ENCODE assay signal across 8 mouse cellular contexts in the genomic region with DNA sequence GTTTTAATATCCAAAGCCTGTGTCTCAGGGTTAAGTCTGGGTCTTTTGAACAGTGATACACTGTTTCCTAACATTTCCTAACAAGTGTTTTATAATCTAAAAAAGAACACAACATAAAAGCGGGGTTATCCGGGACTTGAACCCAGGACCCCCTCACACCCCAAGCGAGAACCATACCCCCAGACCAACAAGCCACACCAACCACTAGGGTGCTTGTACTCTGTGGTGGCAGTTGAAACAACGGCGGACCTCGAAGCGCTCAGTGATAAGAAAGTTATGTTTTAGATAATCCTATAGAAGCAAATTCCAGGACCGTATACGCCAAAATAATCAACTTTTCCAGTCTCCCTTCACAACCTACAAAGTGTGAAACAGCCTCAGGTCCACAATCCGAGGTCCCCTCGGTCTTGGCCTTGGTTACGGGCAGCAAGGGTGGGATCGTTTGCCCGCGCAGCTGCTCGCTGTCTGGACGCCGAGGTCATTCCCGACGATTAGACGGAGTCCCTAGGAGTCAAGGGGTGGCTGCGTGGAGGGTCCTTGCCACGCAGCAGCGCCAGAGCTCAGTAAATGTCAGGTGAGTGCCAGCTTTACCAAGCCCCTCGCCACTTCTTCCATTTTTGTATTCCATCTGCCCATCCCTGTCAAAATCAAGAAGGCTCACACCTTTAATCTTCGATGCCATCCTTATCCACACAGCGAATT. TPM values are rescaled to one million over a fixed set of nuclear protein-coding genes. Genes with fewer than 3 reads are reported as not detected.
DNase-seq lines count a peak whose midpoint lies in the region; ATAC-seq and TF ChIP-seq lines count a peak whose summit lies in the region.

No protein-coding gene starts in this region.

- DNase-seq in heart, embryonic 10.5 days (ENCODE audit: low spot score), result peak; percentile 76
- DNase-seq in heart, adult 2 months, result no peak
- DNase-seq in ES-CJ7 (ENCODE audit: low read depth, low spot score), result peak; percentile 42
- peak; percentile 40 for DNase-seq in hindbrain, embryonic 10.5 days (ENCODE audit: low spot score)
- DNase-seq in midbrain, embryonic 11.5 days (ENCODE audit: low spot score, missing footprints), result peak; percentile 91
- DNase-seq in right cerebral cortex, postnatal 10 days (ENCODE audit: low spot score in 2 of 2), result no peak
- DNase-seq in gastrocnemius, adult 18-20 months (ENCODE audit: low spot score), result no peak
- no peak for DNase-seq in kidney, adult 9 months

- no peaks in the 10 kb centered on the region for H3K9me3 ChIP-seq in heart, embryonic 10.5 days
- H3K9me3 ChIP-seq in hindbrain, embryonic 10.5 days, result no peaks in the 10 kb centered on the region
- no peaks in the 10 kb centered on the region for H3K9me3 ChIP-seq in midbrain, embryonic 11.5 days (ENCODE audit: control insufficient read depth, low read length)

- H3K79me2 ChIP-seq in heart, adult 2 months (replicated peaks; ENCODE audit: control insufficient read depth, insufficient read depth, low read length), result no peaks in the 10 kb centered on the region

- peak overlapping the region; percentile 39 for H3K4me2 ChIP-seq in midbrain, embryonic 11.5 days

- no peak for TF ChIP-seq CTCF in heart, adult 2 months (IDR thresholded peaks at IDR 0.05)

- H3K27ac ChIP-seq in heart, embryonic 10.5 days, result no peak overlapping the region
- no peak overlapping the region for H3K27ac ChIP-seq in heart, adult 2 months
- H3K27ac ChIP-seq in hindbrain, embryonic 10.5 days, result no peak overlapping the region
- no peak overlapping the region for H3K27ac ChIP-seq in midbrain, embryonic 11.5 days (ENCODE audit: low read depth, low read length)

- 3% methylated on average over 27 of the region's 27 CpGs for WGBS in heart, embryonic 10.5 days
- WGBS in heart, adult 2 months, result 8% methylated on average over 27 of the region's 27 CpGs
- WGBS in hindbrain, embryonic 10.5 days, result 5% methylated on average over 27 of the region's 27 CpGs
- 7% methylated on average over 27 of the region's 27 CpGs for WGBS in midbrain, embryonic 11.5 days

- H3K9ac ChIP-seq in heart, adult 2 months (ENCODE audit: low read depth, low read length), result no peak overlapping the region
- no peak overlapping the region for H3K9ac ChIP-seq in midbrain, embryonic 11.5 days (ENCODE audit: low read length)

- H3K4me3 ChIP-seq in heart, embryonic 10.5 days, result peak overlapping the region; percentile 59
- H3K4me3 ChIP-seq in heart, adult 2 months, result no peak overlapping the region
- peak overlapping the region; percentile 52 for H3K4me3 ChIP-seq in hindbrain, embryonic 10.5 days
- H3K4me3 ChIP-seq in midbrain, embryonic 11.5 days (ENCODE audit: low read depth, low read length), result peak overlapping the region; percentile 17

- intact Hi-C loops in heart, adult 2 months (cut with DNase I), result no loop called here

- TF ChIP-seq POLR2A in heart, adult 2 months (IDR thresholded peaks at IDR 0.05; ENCODE audit: insufficient read depth, low read depth, low read length), result no peak

- peaks cover 11% of the 10 kb centered on the region; the same call in 1 of the 2 replicates for H3K27me3 ChIP-seq in heart, embryonic 10.5 days (ENCODE audit: insufficient read depth, poor library complexity, severe bottlenecking)
- H3K27me3 ChIP-seq in heart, adult 2 months (ENCODE audit: control insufficient read depth, insufficient read depth, low read length), result peaks cover 5% of the 10 kb centered on the region; the same call in 1 of the 2 replicates
- peaks cover 59% of the 10 kb centered on the region for H3K27me3 ChIP-seq in hindbrain, embryonic 10.5 days (ENCODE audit: insufficient read depth, poor library complexity, severe bottlenecking)
- H3K27me3 ChIP-seq in midbrain, embryonic 11.5 days (ENCODE audit: control insufficient read depth, insufficient read depth, low read length), result peaks cover 29% of the 10 kb centered on the region; the same call in 1 of the 2 replicates

- TF ChIP-seq EP300 in heart, adult 2 months (IDR thresholded peaks at IDR 0.05; ENCODE audit: insufficient read depth, low read depth, low read length), result no peak

- H3K4me1 ChIP-seq in heart, embryonic 10.5 days, result peaks cover 12% of the 10 kb centered on the region; the same call in 1 of the 2 replicates
- H3K4me1 ChIP-seq in heart, adult 2 months (ENCODE audit: control insufficient read depth, insufficient read depth, low read length), result peaks cover 1% of the 10 kb centered on the region
- peaks cover 34% of the 10 kb centered on the region for H3K4me1 ChIP-seq in hindbrain, embryonic 10.5 days (replicated peaks)
- H3K4me1 ChIP-seq in midbrain, embryonic 11.5 days (ENCODE audit: control insufficient read depth, insufficient read depth, low read length), result no peaks in the 10 kb centered on the region; the same call in 1 of the 2 replicates

- ATAC-seq in midbrain, embryonic 11.5 days (ENCODE audit: low FRiP score), result no peak

- H3K36me3 ChIP-seq in heart, embryonic 10.5 days, result no peaks in the 10 kb centered on the region
- no peaks in the 10 kb centered on the region for H3K36me3 ChIP-seq in heart, adult 2 months (ENCODE audit: control insufficient read depth, insufficient read depth, low read length)
- no peaks in the 10 kb centered on the region for H3K36me3 ChIP-seq in hindbrain, embryonic 10.5 days
- H3K36me3 ChIP-seq in midbrain, embryonic 11.5 days (ENCODE audit: control insufficient read depth, insufficient read depth, low read length), result no peaks in the 10 kb centered on the region

RNA-seq across cellular contexts. Expression of a gene that starts 26.3 kb away (rescaled TPM):
- 19.5 and 23.0 TPM in 2 replicates for polyA plus RNA-seq in heart, embryonic 10.5 days (2016; fragmentation: Nextera tagmentation; extraction: Ambion mirVana)
- 1 to 10 TPM; 5.5 to 6.2 TPM for total RNA-seq in heart, adult 2 months (2021)
- polyA plus RNA-seq in heart, adult 2 months (2012; rRNA removed), result 8.7 and 9.8 TPM in 2 replicates
- polyA plus RNA-seq in hindbrain, embryonic 10.5 days (2016; fragmentation: Nextera tagmentation; extraction: Ambion mirVana), result 25.3 and 27.5 TPM in 2 replicates
- polyA plus RNA-seq in midbrain, embryonic 11.5 days (2014; fragmentation: Nextera tagmentation; extraction: Ambion mirVana), result 17.5 and 19.9 TPM in 2 replicates
- total RNA-seq in gastrocnemius, adult 18-20 months (2021), result 1 to 10 TPM; 2.1 to 2.8 TPM

RNA-seq across cellular contexts. Expression of a gene that starts 58.2 kb away (rescaled TPM):
- not detected in 2 replicates for polyA plus RNA-seq in heart, embryonic 10.5 days (2016; fragmentation: Nextera tagmentation; extraction: Ambion mirVana)
- not detected for total RNA-seq in heart, adult 2 months (2021)
- polyA plus RNA-seq in heart, adult 2 months (2012; rRNA removed), result not detected in 2 replicates
- not detected in 2 replicates for polyA plus RNA-seq in hindbrain, embryonic 10.5 days (2016; fragmentation: Nextera tagmentation; extraction: Ambion mirVana)
- not detected in 2 replicates for polyA plus RNA-seq in midbrain, embryonic 11.5 days (2014; fragmentation: Nextera tagmentation; extraction: Ambion mirVana)
- not detected for total RNA-seq in gastrocnemius, adult 18-20 months (2021)

Comparison
In these comparisons a context has a peak if more than half of its experiments do, and no peak if none do; other contexts are left out.
1. DNase-seq: peak in heart, embryonic 10.5 days (single experiment), ES-CJ7 (single experiment), hindbrain, embryonic 10.5 days (single experiment) and midbrain, embryonic 11.5 days (single experiment); none in heart, adult 2 months (0 of 2), right cerebral cortex, postnatal 10 days (0 of 2), gastrocnemius, adult 18-20 months (single experiment) and kidney, adult 9 months (single experiment).